Mouse (Mus musculus) ES-E14 (cell line): ENCODE measurements around the gene Aaed1.

Experiments used
- HCFC1 ChIP-seq: IDR thresholded peaks from 2 replicates; pipeline ENCODE4 v1.6.1; 2012; ENCODE audit warnings: low read length, inconsistent platforms, borderline replicate concordance; ENCODE audit not compliant: insufficient read depth
- ZC3H11A ChIP-seq: IDR thresholded peaks from 2 replicates; pipeline ENCODE4 v1.6.1; 2012; ENCODE audit warnings: low read depth, mild to moderate bottlenecking, inconsistent platforms, low read length, borderline replicate concordance
- ZNF384 ChIP-seq: IDR thresholded peaks from 2 replicates; pipeline ENCODE4 v1.6.1; 2012; ENCODE audit warnings: low read depth, low read length, inconsistent platforms

DNA sequence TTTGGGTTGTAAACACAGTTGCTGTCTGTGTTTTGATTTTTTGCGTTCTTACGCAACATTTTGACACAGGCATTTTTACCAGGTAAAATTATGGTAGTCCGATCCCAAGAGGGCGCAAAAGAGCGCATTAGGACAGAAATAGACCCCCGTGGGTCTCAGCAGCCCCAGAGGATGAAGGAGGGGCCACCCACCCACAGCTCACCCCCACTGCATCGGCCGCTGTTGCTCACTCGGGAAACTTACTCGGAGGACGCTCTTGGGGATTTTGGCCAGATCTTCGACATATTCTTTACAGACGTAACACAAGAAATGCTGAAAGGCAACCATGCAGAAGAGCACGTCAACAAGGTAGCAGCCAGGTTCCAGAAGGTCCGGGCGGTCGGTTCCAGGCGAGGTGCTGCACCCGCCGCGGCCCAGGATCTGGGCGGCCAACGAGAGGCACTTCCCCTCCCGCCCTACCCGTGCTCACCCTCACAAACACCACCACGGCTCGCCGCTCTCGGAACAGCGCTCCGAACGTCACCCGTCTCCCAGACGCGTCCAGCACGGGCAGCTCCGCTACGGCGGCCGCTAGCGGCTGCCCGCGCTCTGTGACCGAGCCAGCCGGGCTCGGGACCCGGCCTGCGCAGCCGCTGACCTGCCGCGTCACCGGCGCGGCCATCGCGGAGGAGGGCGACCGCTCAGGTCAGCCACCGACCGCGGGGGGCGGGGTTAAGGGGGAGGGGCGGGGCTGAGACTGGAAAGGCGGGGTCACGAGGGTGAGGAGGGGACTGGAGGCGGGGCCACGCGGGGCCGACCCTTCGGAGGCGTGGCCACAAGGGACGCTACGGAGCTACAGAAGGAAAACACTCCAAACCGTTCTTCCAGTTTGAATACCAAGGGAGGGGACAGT is at the start of gene Aaed1:
- no peak for TF ChIP-seq ZC3H11A
- TF ChIP-seq ZNF384, result no peak
- peak; percentile 21; the same call in 1 of the 2 replicates for TF ChIP-seq HCFC1
